Mouse (Mus musculus): ENCODE measurements around the gene Map2k3.

DNA sequence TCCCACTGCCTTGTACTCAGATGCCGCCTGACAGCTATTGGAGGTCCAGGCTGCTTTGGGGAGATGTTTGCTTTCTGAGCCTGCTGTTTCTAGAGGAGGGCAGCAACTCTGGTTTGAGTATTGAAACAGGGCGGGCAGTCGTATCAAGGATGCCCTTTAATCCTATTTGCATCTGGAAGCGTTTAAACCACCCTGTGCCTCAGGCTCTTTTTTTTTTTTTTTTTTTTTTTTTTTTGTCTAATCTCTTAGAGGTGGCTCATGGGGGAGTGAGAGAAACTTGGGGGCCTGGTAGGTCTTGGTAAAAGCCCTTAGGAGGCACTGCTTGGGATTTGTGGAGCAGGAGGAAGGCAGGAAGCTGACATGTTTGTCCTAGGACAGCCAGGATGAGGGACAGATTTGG, 13.2 kb downstream of the Map2k3 start:
- TF ChIP-seq POLR2A (IDR thresholded peaks at IDR 0.05; ENCODE audit: control insufficient read depth in 1 of 2, insufficient read depth in 1 of 2, low read depth in 1 of 2, low read length in 2 of 2, poor library complexity in 1 of 2) (no peak), SIN3A (IDR thresholded peaks at IDR 0.05; ENCODE audit: low read length) (no peak), POLR2AphosphoS2 (IDR thresholded peaks at IDR 0.05; ENCODE audit: low read length) (no peak), ZC3H11A (IDR thresholded peaks at IDR 0.05; ENCODE audit: low read depth, low read length) (no peak), EP300 (IDR thresholded peaks at IDR 0.05; ENCODE audit: low read depth in 1 of 2, low read length in 2 of 2) (no peak), MAX (IDR thresholded peaks at IDR 0.05; ENCODE audit: low read length) (no peak), CTCF (IDR thresholded peaks at IDR 0.05 in 2 of 3, conservative IDR thresholded peaks at IDR 0.05 in 1 of 3; ENCODE audit: control insufficient read depth in 1 of 3, insufficient read depth in 1 of 3, low read depth in 2 of 3, low read length in 3 of 3, poor library complexity in 1 of 3, severe bottlenecking in 1 of 3) (no peak), TAL1 (IDR thresholded peaks at IDR 0.05; ENCODE audit: low read length) (no peak), NELFE (IDR thresholded peaks at IDR 0.05; ENCODE audit: low read depth, low read length) (no peak), CHD1 (IDR thresholded peaks at IDR 0.05; ENCODE audit: low read depth, low read length) (no peak), MAZ (IDR thresholded peaks at IDR 0.05; ENCODE audit: low read depth, low read length) (no peak), TCF12 (IDR thresholded peaks at IDR 0.05; ENCODE audit: low read depth, low read length) (no peak), HCFC1 (IDR thresholded peaks at IDR 0.05; ENCODE audit: low read depth, low read length) (no peak)
